Mouse (Mus musculus) lung, postnatal 0 days (tissue): ENCODE data around the gene Gm21586. TPM values are rescaled to one million over a fixed set of nuclear protein-coding genes. Genes with fewer than 3 reads are reported as not detected.
"Not testable (repeated sequence)": the region's sequence is repeated elsewhere in the genome, so short reads cannot be mapped to it uniquely, and the experiment has no call there.

Source experiments
- ATAC-seq: fragments of 200-750 bp; cut with Nextera tagmentation; 2 replicates; pipeline ENCODE4 v1.8.0; 2017; ENCODE audit warnings: moderate library complexity
- DNase-seq: peaks from one replicate; pipeline ENCODE4 v3.0.0-alpha.2; 2016; ENCODE audit warnings: low spot score
- H3K27ac ChIP-seq: fragments of 300-500 bp; sonication (generic); 2 replicates; pipeline ENCODE4 v1.5.1; 2014; ENCODE audit warnings: antibody characterized with exemption, mild to moderate bottlenecking, low read length, mixed read lengths
- H3K27me3 ChIP-seq: fragments of 300-500 bp; sonication (generic); replicated peaks from 2 replicates; pipeline ENCODE4 v1.6.1; 2014; ENCODE audit warnings: low read length, mixed read lengths; ENCODE audit not compliant: insufficient read depth
- H3K36me3 ChIP-seq: fragments of 300-500 bp; sonication (generic); 2 replicates; pipeline ENCODE4 v1.6.1; 2014; ENCODE audit warnings: low read length, mixed read lengths; ENCODE audit not compliant: insufficient read depth
- H3K4me1 ChIP-seq: fragments of 300-500 bp; sonication (generic); 2 replicates; pipeline ENCODE4 v1.6.1; 2014; ENCODE audit warnings: antibody characterized with exemption, low read depth, low read length, mixed read lengths; ENCODE audit not compliant: insufficient read depth
- H3K4me2 ChIP-seq: fragments of 300-500 bp; sonication (generic); replicated peaks from 2 replicates; pipeline ENCODE4 v1.6.1; 2014; ENCODE audit warnings: low read depth, mild to moderate bottlenecking, low read length, moderate library complexity, mixed read lengths
- H3K4me3 ChIP-seq: fragments of 300-500 bp; sonication (generic); 2 replicates; pipeline ENCODE4 v1.5.1; 2014; ENCODE audit warnings: low read depth, low read length
- H3K9ac ChIP-seq: fragments of 300-500 bp; sonication (generic); replicated peaks from 2 replicates; pipeline ENCODE4 v1.6.1; 2014; ENCODE audit warnings: low read depth, mild to moderate bottlenecking
- H3K9me3 ChIP-seq: fragments of 300-500 bp; sonication (generic); 2 replicates; pipeline ENCODE4 v1.6.1; 2016; ENCODE audit warnings: low read length, mixed read lengths
- WGBS: fragments of 180-500 bp; shearing (Covaris S2); extraction: QIAGEN DNeasy Blood & Tissue Kit; methylation state at CpG from one replicate; pipeline ENCODE4 v1.1.7; 2014; 5-methylcytosine and 5-hydroxymethylcytosine counted together
- polyA plus RNA-seq: library from polyadenylated mRNA; unstranded; fragments of >200 nt; fragmentation: Nextera tagmentation; extraction: Ambion mirVana; gene quantifications from 2 replicates; pipeline ENCODE4 v1.2.1, GENCODE M21; 2015

Gene Gm21586
- polyA plus RNA-seq = not detected in 2 replicates

- H3K4me3 ChIP-seq, H3K27me3 ChIP-seq, ATAC-seq, H3K4me2 ChIP-seq, H3K4me1 ChIP-seq, H3K36me3 ChIP-seq, H3K9me3 ChIP-seq, H3K9ac ChIP-seq, H3K27ac ChIP-seq, DNase-seq: not testable (repeated sequence)
- no CpG with 5 or more reads among the region's 18 CpGs for WGBS
Observed at GRCm38 (mm10) chr4:42439078-42439477, at the start of gene Gm21586. Gene Gm21586 (plus strand): TSS chr4:42439378.

GRCm38 (mm10) chr4:42466452-42466851 is 27.3 kb downstream of the Gm21586 start, which contains the start of gene Gm2163:
Gene Gm2163 (plus strand): TSS chr4:42466752.
- not testable (repeated sequence) for H3K36me3 ChIP-seq, H3K4me3 ChIP-seq, H3K27me3 ChIP-seq, DNase-seq, H3K27ac ChIP-seq, H3K9me3 ChIP-seq, ATAC-seq, H3K4me1 ChIP-seq, H3K9ac ChIP-seq, H3K4me2 ChIP-seq
- WGBS = no CpG with 5 or more reads among the region's 5 CpGs

Other genes starting within 250 kb of the Gm21586 start
- not detected in 2 replicates for gene Gm10600, start 198.7 kb upstream of the Gm21586 start, polyA plus RNA-seq
- gene Ccl21b, start 183.6 kb upstream of the Gm21586 start, polyA plus RNA-seq = 2.9 and 3.4 TPM in 2 replicates
- not detected in 2 replicates for gene Gm21953, start 145.1 kb upstream of the Gm21586 start, polyA plus RNA-seq
- not detected in 2 replicates for gene Fam205a3, start 121.0 kb upstream of the Gm21586 start, polyA plus RNA-seq
- not detected in 2 replicates for gene Gm2163, start 27.4 kb downstream of the Gm21586 start, polyA plus RNA-seq
- not detected in 2 replicates for gene Fam205a2, start 88.8 kb downstream of the Gm21586 start, polyA plus RNA-seq
- gene Gm10591, start 172.8 kb downstream of the Gm21586 start, polyA plus RNA-seq = 2.9 and 3.4 TPM in 2 replicates
- 0.33 and 0.55 TPM in 2 replicates for gene Gm2564, start 190.3 kb downstream of the Gm21586 start, polyA plus RNA-seq
- not detected in 2 replicates for gene Ccl27b, start 215.9 kb downstream of the Gm21586 start, polyA plus RNA-seq
- not detected in 2 replicates for gene Il11ra2, start 222.5 kb downstream of the Gm21586 start, polyA plus RNA-seq